In the genomic region with DNA sequence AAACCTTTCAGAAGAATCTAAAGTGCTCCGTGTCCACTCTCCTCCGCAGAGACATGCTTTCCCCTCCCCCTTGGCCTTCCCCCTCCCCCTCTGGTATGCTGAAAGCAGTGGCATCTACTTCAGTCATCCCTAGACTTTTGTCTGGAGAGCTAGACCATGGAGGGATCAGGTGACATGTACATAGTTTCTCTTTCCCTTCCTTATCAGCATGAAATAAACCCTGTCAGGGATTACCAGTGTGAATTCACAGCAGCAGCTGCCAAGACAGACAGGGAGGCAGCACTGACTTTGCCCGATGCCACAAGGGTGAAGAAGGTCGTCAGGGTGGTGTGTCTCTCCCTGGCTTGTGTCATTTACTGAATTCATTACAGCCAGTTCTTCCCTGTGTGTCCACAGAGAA, we compare ENCODE assay signal across 14 mouse cellular contexts.
DNase-seq lines count a peak whose midpoint lies in the region; ATAC-seq and TF ChIP-seq lines count a peak whose summit lies in the region.
"Had no signal": no experiment of that assay in that cellular context is flagged by ENCODE, and none has a peak within 500 bp of the region (broad histone marks: within the 10 kb centered on the region; RNA-seq: fewer than 3 reads in every experiment).

No protein-coding gene starts in this region.

- TF ChIP-seq POLR2A in heart, adult 2 months (IDR thresholded peaks at IDR 0.05; ENCODE audit: insufficient read depth, low read depth, low read length): no peak

- no peak for ATAC-seq in megakaryocyte, adult 5-6 weeks (ENCODE audit: poor library complexity, severe bottlenecking)
- ATAC-seq in heart, embryonic 12.5 days (ENCODE audit: insufficient number of reproducible peaks, low FRiP score): peak; percentile 63
- ATAC-seq: midbrain, embryonic 15.5 days had no signal

- no peaks in the 10 kb centered on the region for H3K27me3 ChIP-seq in heart, embryonic 10.5 days (ENCODE audit: insufficient read depth, poor library complexity, severe bottlenecking)
- no peaks in the 10 kb centered on the region for H3K27me3 ChIP-seq in heart, adult 2 months (ENCODE audit: control insufficient read depth, insufficient read depth, low read length)
- H3K27me3 ChIP-seq in megakaryocyte, embryonic 14.5 days (replicated peaks): no peaks in the 10 kb centered on the region
- no peaks in the 10 kb centered on the region for H3K27me3 ChIP-seq in heart, embryonic 12.5 days (replicated peaks)
- H3K27me3 ChIP-seq: midbrain, embryonic 15.5 days had no signal

- peak overlapping the region; percentile 28 for H3K4me2 ChIP-seq in heart, embryonic 12.5 days
- H3K4me2 ChIP-seq: midbrain, embryonic 15.5 days had no signal

- no peak for DNase-seq in heart, embryonic 10.5 days (ENCODE audit: low spot score)
- no peak for DNase-seq in heart, adult 2 months
- peak; percentile 31 for DNase-seq in retina, embryonic 14.5 days (ENCODE audit: low spot score)
- no peak for DNase-seq in liver
- no peak for DNase-seq in layer of hippocampus, adult 18-20 months (ENCODE audit: low spot score in 2 of 2)
- DNase-seq: cerebellum, adult 18-20 months; kidney, adult 2 months; layer of hippocampus, postnatal 36 days; thymus, adult 2 months had no signal

- no peak for TF ChIP-seq CTCF in heart, adult 2 months (IDR thresholded peaks at IDR 0.05)

- intact Hi-C loops in heart, adult 2 months (cut with DNase I): no loop called here

- H3K79me2 ChIP-seq in heart, adult 2 months (replicated peaks; ENCODE audit: control insufficient read depth, insufficient read depth, low read length): no peaks in the 10 kb centered on the region

- peak overlapping the region; percentile 59 for H3K27ac ChIP-seq in heart, embryonic 10.5 days
- H3K27ac ChIP-seq in heart, adult 2 months: no peak overlapping the region
- peak overlapping the region; percentile 75 for H3K27ac ChIP-seq in heart, embryonic 12.5 days (ENCODE audit: poor library complexity, severe bottlenecking)
- H3K27ac ChIP-seq: forebrain, embryonic 10.5 days; midbrain, embryonic 15.5 days had no signal

- peak overlapping the region; percentile 12 for H3K4me3 ChIP-seq in heart, embryonic 10.5 days
- no peak overlapping the region for H3K4me3 ChIP-seq in heart, adult 2 months
- peak overlapping the region; percentile 50 for H3K4me3 ChIP-seq in megakaryocyte, embryonic 14.5 days (replicated peaks)
- no peak overlapping the region for H3K4me3 ChIP-seq in heart, embryonic 12.5 days
- H3K4me3 ChIP-seq: forebrain, embryonic 10.5 days; midbrain, embryonic 15.5 days had no signal

- WGBS in heart, embryonic 10.5 days: 21% methylated on average over 4 of the region's 4 CpGs
- 24% methylated on average over 4 of the region's 4 CpGs for WGBS in heart, adult 2 months
- WGBS in heart, embryonic 12.5 days: 19% methylated on average over 4 of the region's 4 CpGs

- no peaks in the 10 kb centered on the region for H3K9me3 ChIP-seq in heart, embryonic 10.5 days
- H3K9me3 ChIP-seq in megakaryocyte, embryonic 14.5 days: no peaks in the 10 kb centered on the region
- H3K9me3 ChIP-seq in heart, embryonic 12.5 days (replicated peaks): no peaks in the 10 kb centered on the region
- H3K9me3 ChIP-seq: forebrain, embryonic 10.5 days; midbrain, embryonic 15.5 days had no signal

- H3K9ac ChIP-seq in heart, adult 2 months (ENCODE audit: low read depth, low read length): no peak overlapping the region
- H3K9ac ChIP-seq in heart, embryonic 12.5 days: no peak overlapping the region
- H3K9ac ChIP-seq: midbrain, embryonic 15.5 days had no signal

- TF ChIP-seq EP300 in heart, adult 2 months (IDR thresholded peaks at IDR 0.05; ENCODE audit: insufficient read depth, low read depth, low read length): no peak

- no peaks in the 10 kb centered on the region for H3K36me3 ChIP-seq in heart, embryonic 10.5 days
- H3K36me3 ChIP-seq in heart, adult 2 months (ENCODE audit: control insufficient read depth, insufficient read depth, low read length): no peaks in the 10 kb centered on the region
- no peaks in the 10 kb centered on the region for H3K36me3 ChIP-seq in megakaryocyte, embryonic 14.5 days (replicated peaks; ENCODE audit: low read length)
- no peaks in the 10 kb centered on the region for H3K36me3 ChIP-seq in heart, embryonic 12.5 days
- H3K36me3 ChIP-seq: forebrain, embryonic 10.5 days; midbrain, embryonic 15.5 days had no signal

- peaks cover 15% of the 10 kb centered on the region for H3K4me1 ChIP-seq in heart, embryonic 10.5 days
- no peaks in the 10 kb centered on the region for H3K4me1 ChIP-seq in heart, adult 2 months (ENCODE audit: control insufficient read depth, insufficient read depth, low read length)
- peaks cover 26% of the 10 kb centered on the region for H3K4me1 ChIP-seq in megakaryocyte, embryonic 14.5 days
- H3K4me1 ChIP-seq in heart, embryonic 12.5 days (replicated peaks): peaks cover 12% of the 10 kb centered on the region

Comparison
In these comparisons a context has a peak if more than half of its experiments do, and no peak if none do; other contexts are left out.
1. H3K4me3 ChIP-seq: peak in heart, embryonic 10.5 days (single experiment) and megakaryocyte, embryonic 14.5 days (single experiment); none in heart, adult 2 months (single experiment) and heart, embryonic 12.5 days (single experiment).